Mouse (Mus musculus): ENCODE measurements around the gene Inhbe.
A peak's percentile ranks its signal among the peaks of the same experiment; 100 is the strongest.

DNA sequence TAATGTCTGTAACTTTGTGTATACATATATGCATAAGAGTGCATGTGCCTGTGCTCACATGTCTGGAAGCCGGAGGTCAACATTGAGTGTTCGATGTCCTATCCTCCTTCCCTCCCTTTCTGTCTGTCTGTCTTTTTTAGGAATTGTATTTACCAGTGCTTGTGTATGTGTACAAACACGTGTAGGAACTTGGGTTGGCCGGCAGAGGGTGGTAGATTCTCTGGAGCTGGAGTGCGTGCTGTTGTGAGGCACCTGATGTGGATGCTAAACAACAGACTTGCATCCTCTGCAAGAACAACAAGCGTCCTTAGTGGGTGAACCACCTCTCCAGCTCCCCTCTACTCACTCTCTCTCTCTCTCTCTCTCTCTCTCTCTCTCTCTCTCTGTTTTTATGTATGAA, 37.6 kb upstream of the Inhbe start:
- peak; percentile 64 for TF ChIP-seq CTCF (conservative IDR thresholded peaks at IDR 0.05; ENCODE audit: low read length)
- TF ChIP-seq POU5F1 (IDR thresholded peaks at IDR 0.05; ENCODE audit: borderline replicate concordance, low read length), result no peak

Measured in E14TG2a.4 (cell line).